Mouse (Mus musculus) layer of hippocampus, postnatal 14 days (tissue): Measurements from ENCODE around the gene Ace3. TPM values are rescaled to one million over a fixed set of nuclear protein-coding genes. Genes with fewer than 3 reads are reported as not detected.
A peak's percentile ranks its signal among the peaks of the same experiment; 100 is the strongest.

Experiments used
- DNase-seq, 2 experiments: peaks; one replicate each; pipeline ENCODE4 v3.0.0; 2021 to 2022; ENCODE audit warnings: low spot score in 2 of 2, mixed read lengths in 1 of 2
- long read RNA-seq, 2 experiments: library from polyadenylated mRNA; stranded (forward); transcript quantifications; one replicate each; pipeline ENCODE4 v2.0.0; 2021
- total RNA-seq, 2 experiments: library from RNA; stranded (reverse); gene quantifications; 2 replicates each; pipeline ENCODE4 v1.2.3; 2021

Gene Ace3
- total RNA-seq: not detected
- long read RNA-seq, experiment 1: 0 reads
- long read RNA-seq, experiment 2: 0 reads

DNA sequence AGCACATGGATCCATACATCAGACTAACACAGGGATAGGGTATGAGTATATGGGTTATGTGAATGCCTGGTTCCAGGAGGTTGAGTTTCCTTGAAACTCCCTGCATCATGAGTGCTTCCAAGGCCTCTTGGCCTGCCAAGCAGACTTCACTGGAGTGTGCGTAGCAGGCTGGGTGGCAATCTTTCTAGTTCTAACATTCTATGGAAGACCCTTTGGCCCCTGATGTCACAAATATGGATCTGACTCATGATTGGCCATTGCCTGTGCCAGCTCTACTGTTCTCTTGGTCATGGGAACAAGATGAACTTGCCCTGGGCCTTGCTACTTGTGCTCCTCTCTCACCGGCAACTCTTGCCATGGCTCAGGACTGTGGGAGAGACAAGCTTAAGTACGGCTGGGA lies at the start of gene Ace3:
TSS of gene Ace3 (plus strand) at position 301 of the 400 bp plus-strand sequence.
- no peak for DNase-seq

GRCm38 (mm10) chr11:105944770-105945672 lies 49.5 kb upstream of the Ace3 start:
- DNase-seq: no peak

DNA sequence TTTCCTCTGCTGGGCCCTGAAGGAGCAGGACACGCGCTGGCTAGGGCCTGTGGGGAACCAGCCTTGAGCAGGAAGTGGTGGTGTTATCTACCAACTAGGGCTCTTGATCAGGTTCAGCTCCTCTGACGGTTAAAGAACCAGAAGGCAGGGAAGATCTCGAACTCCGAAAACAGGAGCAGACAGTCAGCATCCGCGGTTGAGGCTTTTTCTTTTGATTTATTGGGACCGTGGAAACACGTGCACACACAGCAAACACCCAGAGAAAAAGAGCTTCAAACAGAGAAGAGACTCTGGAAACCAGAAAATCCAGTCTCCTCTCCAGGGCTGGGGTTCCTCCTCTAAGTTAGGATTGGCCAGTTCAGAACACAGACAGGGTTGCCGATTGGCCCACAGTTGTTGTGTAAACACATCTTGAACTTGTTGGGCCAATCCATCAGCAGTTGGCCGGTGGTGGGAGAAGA lies 47.8 kb upstream of the Ace3 start:
- no peak for DNase-seq

GRCm38 (mm10) chr11:105948255-105948654 lies 46.2 kb upstream of the Ace3 start:
- DNase-seq: no peak

DNA sequence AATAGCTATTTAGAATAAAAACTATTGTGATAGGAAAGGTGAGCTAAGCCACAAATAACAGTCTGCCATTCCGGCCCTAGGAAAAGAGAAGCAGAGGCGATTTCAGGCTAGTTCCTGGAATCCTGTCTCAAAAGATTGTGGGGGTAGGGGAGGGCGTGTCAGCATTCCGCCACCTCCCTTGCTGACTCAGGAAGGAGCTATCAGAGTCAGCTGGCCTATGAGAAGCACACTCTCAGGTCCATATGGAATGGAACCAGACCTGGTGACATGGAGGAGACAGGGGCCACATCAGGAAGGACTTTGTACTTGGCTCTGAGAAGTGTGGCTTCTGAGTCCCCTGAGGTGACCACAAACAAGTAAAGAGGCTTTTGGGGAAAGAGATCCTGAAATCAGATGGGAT lies 44.0 kb upstream of the Ace3 start:
- DNase-seq: no peak

DNA sequence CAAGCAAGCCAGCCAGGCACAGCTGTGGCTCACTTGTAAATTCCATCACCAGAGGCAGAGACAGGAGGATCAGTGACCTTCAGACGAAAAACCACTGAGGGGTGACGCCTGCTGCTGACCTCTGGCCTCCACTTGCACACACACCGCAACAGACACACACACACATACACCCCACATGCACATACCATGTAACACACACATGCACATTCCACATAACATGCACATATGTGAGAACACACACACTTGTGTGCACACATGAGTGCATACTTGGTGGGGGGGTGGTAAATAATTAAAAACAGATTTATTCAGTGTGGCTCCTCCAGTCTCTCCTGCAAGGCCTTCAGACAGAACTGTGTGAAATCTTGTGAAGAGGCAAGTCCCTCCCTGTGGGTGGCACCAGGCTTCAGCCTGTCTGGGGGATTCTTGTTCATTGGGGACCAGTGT lies 42.9 kb upstream of the Ace3 start:
- no peak for DNase-seq

- DNase-seq: no peak
These were observed 42.4 kb upstream of the Ace3 start for GRCm38 (mm10) chr11:105952111-105952510.

DNA sequence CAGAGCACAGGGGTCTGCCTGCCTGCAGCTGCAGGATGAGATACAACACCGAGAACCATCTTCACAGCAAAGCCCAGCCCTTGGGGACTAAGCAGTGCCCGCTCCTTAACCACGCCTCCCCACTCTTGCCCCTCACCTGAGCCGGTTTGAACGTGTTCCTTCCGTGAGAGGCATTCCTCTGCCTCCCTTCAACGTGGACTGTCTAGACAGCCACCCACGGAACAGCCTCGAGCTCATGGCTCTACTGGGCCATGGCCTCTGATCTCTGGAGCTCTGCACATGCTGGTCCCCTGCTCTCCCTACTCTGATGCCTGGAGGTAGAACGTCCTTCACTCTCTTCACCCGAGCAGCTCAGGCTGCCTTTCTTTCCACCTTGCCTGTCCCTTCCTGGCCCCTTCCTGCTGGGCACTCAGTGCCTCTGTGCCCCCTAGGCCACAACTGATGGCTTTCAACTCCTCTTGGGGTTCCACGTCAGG lies 41.5 kb upstream of the Ace3 start, which contains the start of gene Cyb561:
TSS of gene Cyb561 (minus strand) at position 426 of the 476 bp plus-strand sequence.
- no peak for DNase-seq

GRCm38 (mm10) chr11:105953402-105953801 lies 41.1 kb upstream of the Ace3 start:
- DNase-seq: no peak

DNA sequence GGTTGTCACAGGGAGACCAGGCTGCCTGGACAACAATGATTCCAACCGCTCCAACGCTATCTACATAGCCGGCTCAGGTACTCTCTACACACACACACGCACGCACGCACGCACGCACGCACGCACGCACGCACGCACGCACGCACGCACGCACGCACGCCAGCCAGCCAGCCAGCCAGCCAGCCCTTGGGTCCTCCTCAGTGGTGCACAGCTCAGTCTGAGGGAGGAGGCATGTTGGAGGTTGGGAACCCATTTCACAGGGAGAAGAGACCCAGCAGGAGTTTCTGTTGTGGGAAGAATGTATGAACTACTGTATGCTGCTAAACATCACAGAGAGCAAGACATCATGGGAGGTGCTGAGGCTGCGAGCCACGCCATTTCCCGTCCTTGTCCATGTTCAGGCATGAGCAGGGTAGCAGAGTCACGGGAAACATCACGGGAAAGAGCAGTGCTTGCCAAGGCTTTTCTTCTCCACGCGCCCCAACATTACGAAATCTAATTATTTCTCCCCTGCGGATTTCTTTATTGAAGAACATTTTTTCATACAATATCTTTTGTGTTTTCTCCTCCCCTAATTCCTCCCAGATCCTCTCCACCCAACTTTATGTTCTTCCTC lies 38.6 kb upstream of the Ace3 start:
- DNase-seq: no peak

DNA sequence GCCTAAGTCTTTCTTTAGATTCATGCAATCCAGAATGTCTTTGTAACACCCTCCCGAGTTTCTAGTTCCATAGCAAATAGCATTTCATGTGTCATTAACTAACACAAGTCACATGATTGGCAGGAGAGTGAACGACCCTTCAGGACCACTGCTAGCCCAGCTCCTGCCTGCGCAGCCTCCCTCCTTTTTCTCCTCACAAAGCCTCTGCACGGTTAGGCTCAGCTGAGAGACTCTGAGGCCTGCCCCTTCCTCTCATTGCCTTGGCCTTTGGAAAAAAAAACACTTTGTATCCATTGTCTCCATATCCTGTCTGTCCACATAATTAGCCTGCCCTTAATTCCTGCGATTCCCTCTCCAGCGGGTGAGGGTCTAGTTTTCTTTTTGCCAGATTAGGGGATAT lies 37.0 kb upstream of the Ace3 start:
- DNase-seq: no peak

GRCm38 (mm10) chr11:105958566-105958965 lies 35.9 kb upstream of the Ace3 start:
- DNase-seq: no peak

- peak in 1 of 2 experiments; percentile 37 for DNase-seq
These were observed 35.1 kb upstream of the Ace3 start for GRCm38 (mm10) chr11:105959355-105959754.

DNA sequence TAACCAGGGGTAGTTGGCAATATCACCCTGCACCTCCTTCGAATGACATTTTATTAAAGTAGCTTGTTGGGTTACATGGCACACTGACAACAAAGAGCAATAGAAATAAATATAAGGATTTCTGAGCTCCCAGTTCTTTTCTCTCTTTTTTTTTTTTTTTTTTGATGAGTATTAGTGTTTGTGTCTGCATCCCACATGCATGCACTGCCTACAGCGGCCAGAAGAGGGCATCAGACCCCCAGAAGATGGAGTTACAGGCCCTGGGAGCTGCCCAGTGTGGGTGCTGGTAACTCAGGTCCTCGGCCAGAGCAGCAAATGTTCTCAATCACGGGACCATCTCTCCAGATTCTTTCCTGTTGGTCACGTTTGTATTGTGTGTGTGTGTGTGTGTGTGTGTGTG lies 29.8 kb upstream of the Ace3 start:
- no peak for DNase-seq

GRCm38 (mm10) chr11:105966288-105966687 lies 28.2 kb upstream of the Ace3 start:
- DNase-seq: no peak

DNA sequence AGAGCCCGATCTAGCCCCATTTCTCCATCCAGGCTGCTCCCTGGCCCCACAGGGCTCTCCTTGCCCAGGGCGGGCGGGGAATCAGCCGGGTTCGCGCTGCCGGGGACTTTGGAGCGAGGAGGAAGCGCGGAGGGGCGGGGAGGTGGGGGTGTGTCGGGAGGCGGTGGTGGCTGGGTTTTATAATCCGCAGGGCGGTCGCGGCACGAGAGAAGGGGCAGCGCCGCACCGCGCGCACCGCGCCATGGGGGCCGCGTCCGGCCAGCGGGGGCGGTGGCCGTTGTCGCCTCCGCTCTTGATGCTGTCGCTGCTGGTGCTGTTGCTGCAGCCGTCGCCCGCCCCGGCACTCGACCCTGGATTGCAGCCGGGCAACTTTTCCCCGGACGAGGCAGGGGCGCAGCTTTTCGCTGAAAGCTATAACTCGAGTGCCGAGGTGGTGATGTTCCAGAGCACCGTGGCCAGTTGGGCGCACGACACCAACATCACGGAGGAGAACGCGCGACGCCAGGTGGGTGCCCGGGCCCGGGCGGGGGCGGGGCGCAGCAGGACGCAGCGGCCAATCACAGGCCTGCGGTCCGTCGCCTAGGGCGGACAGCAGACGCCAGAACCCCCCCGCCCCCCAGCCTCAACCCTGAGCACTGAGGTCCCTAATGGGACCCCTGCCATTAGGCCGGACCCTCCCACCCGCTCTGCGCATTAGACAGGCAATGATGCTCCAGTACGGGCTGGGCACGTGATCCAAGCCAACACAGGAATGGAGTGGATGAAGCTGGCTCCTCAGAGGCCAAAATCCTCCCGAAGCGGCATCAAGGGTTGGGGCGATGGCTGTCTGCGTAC lies 26.5 kb upstream of the Ace3 start, which contains the start of gene Ace:
TSS of gene Ace (plus strand) at position 205 of the 834 bp plus-strand sequence.
- no peak for DNase-seq

GRCm38 (mm10) chr11:105968948-105969347 lies 25.5 kb upstream of the Ace3 start:
- no peak for DNase-seq

DNA sequence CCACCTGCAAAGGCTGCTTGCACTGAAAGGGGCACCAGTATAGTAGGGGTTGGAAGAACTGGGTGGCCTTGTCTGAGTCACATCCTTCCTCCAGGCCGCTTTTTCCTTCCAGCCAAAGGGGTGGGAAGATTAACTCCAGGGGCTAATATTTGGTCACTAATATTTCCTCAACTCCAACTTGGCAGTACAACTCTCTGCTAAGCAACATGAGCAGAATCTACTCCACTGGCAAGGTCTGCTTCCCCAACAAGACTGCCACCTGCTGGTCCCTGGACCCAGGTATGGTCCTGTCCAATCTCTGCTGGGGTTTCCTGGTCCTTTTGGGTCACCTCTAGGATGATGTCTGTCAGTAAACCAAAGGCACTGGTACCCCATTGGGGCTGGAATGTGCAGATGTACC lies 25.0 kb upstream of the Ace3 start:
- DNase-seq: no peak

DNA sequence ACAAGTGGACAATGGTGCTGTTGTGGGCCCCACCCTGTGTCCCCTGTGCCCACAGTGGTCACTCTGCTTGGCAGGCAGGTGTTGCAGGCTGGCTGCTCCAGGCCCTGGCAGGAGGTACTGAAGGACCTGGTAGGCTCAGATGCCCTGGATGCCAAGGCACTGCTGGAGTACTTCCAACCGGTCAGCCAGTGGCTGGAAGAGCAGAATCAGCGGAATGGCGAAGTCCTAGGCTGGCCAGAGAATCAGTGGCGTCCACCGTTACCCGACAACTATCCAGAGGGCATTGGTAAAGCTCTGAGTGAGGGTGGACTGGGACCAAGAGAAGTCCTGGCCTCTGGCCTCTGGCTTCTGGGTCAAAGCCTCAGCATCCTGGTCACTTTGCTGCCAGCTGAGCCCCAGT lies 19.9 kb upstream of the Ace3 start:
- DNase-seq: no peak

- no peak for DNase-seq
These were observed 19.4 kb upstream of the Ace3 start for GRCm38 (mm10) chr11:105975050-105975449.

DNA sequence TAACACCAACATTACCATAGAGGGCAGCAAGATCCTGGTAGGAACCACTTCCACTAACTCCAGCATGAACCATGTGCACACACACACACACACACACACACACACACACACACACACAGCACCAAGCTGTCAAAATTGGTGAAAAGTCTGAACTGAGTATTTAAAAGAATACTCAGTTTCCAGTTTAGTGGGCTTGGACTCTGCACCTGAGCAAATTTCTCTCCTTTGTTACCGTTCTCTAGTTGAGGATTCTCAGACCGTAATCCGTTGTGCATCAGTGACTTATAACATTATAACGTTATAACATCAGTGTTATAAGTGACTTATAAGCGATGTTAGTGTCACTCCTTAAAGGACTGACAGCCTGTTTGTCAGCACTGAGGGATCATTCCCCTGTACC lies 18.8 kb upstream of the Ace3 start:
- DNase-seq: no peak
